Mouse (Mus musculus): Measurements from ENCODE around the gene Pdzd4. TPM values are rescaled to one million over a fixed set of nuclear protein-coding genes. Genes with fewer than 3 reads are reported as not detected.
A peak's percentile ranks its signal among the peaks of the same experiment; 100 is the strongest.

The Pdzd4 gene
- polyA plus RNA-seq, 1 experiment from 2014 or later, result 0.96 TPM

- WGBS, result 60% methylated on average over 9 of the region's 9 CpGs
Measured at GRCm38 (mm10) chrX:73767267-73767666, 57.5 kb downstream of the Pdzd4 start.

GRCm38 (mm10) chrX:73765311-73765710, 59.5 kb downstream of the Pdzd4 start:
- Histone ChIP-seq H3K27ac (ENCODE audit: low read length) (no peak overlapping the region), H3K4me2 (ENCODE audit: low read depth, low read length) (no peak overlapping the region), H3K4me3 (replicated peaks; ENCODE audit: low read length) (no peak overlapping the region), H3K4me1 (ENCODE audit: control insufficient read depth, insufficient read depth, low read length) (no peaks in the 10 kb centered on the region), H3K9me3 (replicated peaks; ENCODE audit: control insufficient read depth, low read length) (no peaks in the 10 kb centered on the region), H3K36me3 (ENCODE audit: control insufficient read depth, insufficient read depth, low read length) (no peaks in the 10 kb centered on the region), H3K9ac (ENCODE audit: low read length) (no peak overlapping the region), H3K27me3 (ENCODE audit: control insufficient read depth, insufficient read depth, low read length) (no peaks in the 10 kb centered on the region)
- WGBS, result 63% methylated on average over 1 of the region's 1 CpGs
- no peak for ATAC-seq (ENCODE audit: insufficient read depth, low FRiP score)

More at GRCm38 (mm10) chrX:73767267-73767666, 57.5 kb downstream of the Pdzd4 start:
- Histone ChIP-seq H3K27me3 (ENCODE audit: control insufficient read depth, insufficient read depth, low read length) (no peaks in the 10 kb centered on the region; the same call in 1 of the 2 replicates), H3K9me3 (replicated peaks; ENCODE audit: control insufficient read depth, low read length) (no peaks in the 10 kb centered on the region), H3K4me1 (ENCODE audit: control insufficient read depth, insufficient read depth, low read length) (no peaks in the 10 kb centered on the region), H3K4me3 (replicated peaks; ENCODE audit: low read length) (no peak overlapping the region), H3K36me3 (ENCODE audit: control insufficient read depth, insufficient read depth, low read length) (no peaks in the 10 kb centered on the region), H3K9ac (ENCODE audit: low read length) (no peak overlapping the region), H3K4me2 (ENCODE audit: low read depth, low read length) (no peak overlapping the region), H3K27ac (ENCODE audit: low read length) (no peak overlapping the region)
- 0 out of 2 replicates have a peak, but pooled peaks have one; percentile 15 for ATAC-seq (ENCODE audit: insufficient read depth, low FRiP score)

- Histone ChIP-seq H3K4me3 (replicated peaks; ENCODE audit: low read length) (no peak overlapping the region), H3K36me3 (ENCODE audit: control insufficient read depth, insufficient read depth, low read length) (no peaks in the 10 kb centered on the region), H3K27ac (ENCODE audit: low read length) (no peak overlapping the region), H3K9me3 (replicated peaks; ENCODE audit: control insufficient read depth, low read length) (no peaks in the 10 kb centered on the region), H3K4me2 (ENCODE audit: low read depth, low read length) (no peak overlapping the region), H3K4me1 (ENCODE audit: control insufficient read depth, insufficient read depth, low read length) (no peaks in the 10 kb centered on the region), H3K9ac (ENCODE audit: low read length) (no peak overlapping the region), H3K27me3 (ENCODE audit: control insufficient read depth, insufficient read depth, low read length) (no peaks in the 10 kb centered on the region)
- no peak for ATAC-seq (ENCODE audit: insufficient read depth, low FRiP score)
- 82% methylated on average over 13 of the region's 13 CpGs for WGBS
Measured at GRCm38 (mm10) chrX:73758611-73759290, 66.0 kb downstream of the Pdzd4 start.

GRCm38 (mm10) chrX:73756334-73757140, 68.2 kb downstream of the Pdzd4 start, which contains the start of gene Plxnb3:
Gene Plxnb3 (plus strand): TSS chrX:73757090.
- Histone ChIP-seq H3K27ac (ENCODE audit: low read length) (no peak within 1 kb of the TSS), H3K36me3 (ENCODE audit: control insufficient read depth, insufficient read depth, low read length) (no peaks in the 10 kb centered on the region), H3K9ac (ENCODE audit: low read length) (no peak within 1 kb of the TSS), H3K4me2 (ENCODE audit: low read depth, low read length) (no peak within 1 kb of the TSS), H3K9me3 (replicated peaks; ENCODE audit: control insufficient read depth, low read length) (no peaks in the 10 kb centered on the region), H3K27me3 (ENCODE audit: control insufficient read depth, insufficient read depth, low read length) (no peaks in the 10 kb centered on the region), H3K4me3 (replicated peaks; ENCODE audit: low read length) (no peak within 1 kb of the TSS), H3K4me1 (ENCODE audit: control insufficient read depth, insufficient read depth, low read length) (no peaks in the 10 kb centered on the region)
- 76% methylated on average over 5 of the region's 5 CpGs for WGBS
- ATAC-seq (ENCODE audit: insufficient read depth, low FRiP score), result no peak

GRCm38 (mm10) chrX:73748977-73749376, 75.8 kb downstream of the Pdzd4 start:
- Histone ChIP-seq H3K4me3 (replicated peaks; ENCODE audit: low read length) (no peak overlapping the region), H3K4me2 (ENCODE audit: low read depth, low read length) (no peak overlapping the region), H3K36me3 (ENCODE audit: control insufficient read depth, insufficient read depth, low read length) (no peaks in the 10 kb centered on the region), H3K27ac (ENCODE audit: low read length) (no peak overlapping the region), H3K27me3 (ENCODE audit: control insufficient read depth, insufficient read depth, low read length) (no peaks in the 10 kb centered on the region), H3K9ac (ENCODE audit: low read length) (no peak overlapping the region), H3K4me1 (ENCODE audit: control insufficient read depth, insufficient read depth, low read length) (no peaks in the 10 kb centered on the region), H3K9me3 (replicated peaks; ENCODE audit: control insufficient read depth, low read length) (no peaks in the 10 kb centered on the region)
- ATAC-seq (ENCODE audit: insufficient read depth, low FRiP score), result no peak
- 95% methylated on average over 1 of the region's 1 CpGs for WGBS

GRCm38 (mm10) chrX:73744774-73745481, 79.8 kb downstream of the Pdzd4 start:
- no peak overlapping the region for H3K27ac ChIP-seq (ENCODE audit: low read length)
- H3K4me2 ChIP-seq (ENCODE audit: low read depth, low read length), result no peak overlapping the region
- no peaks in the 10 kb centered on the region for H3K27me3 ChIP-seq (ENCODE audit: control insufficient read depth, insufficient read depth, low read length)
- H3K9me3 ChIP-seq (replicated peaks; ENCODE audit: control insufficient read depth, low read length), result no peaks in the 10 kb centered on the region
- no peaks in the 10 kb centered on the region for H3K4me1 ChIP-seq (ENCODE audit: control insufficient read depth, insufficient read depth, low read length)
- WGBS, result 58% methylated on average over 1 of the region's 1 CpGs
- H3K36me3 ChIP-seq (ENCODE audit: control insufficient read depth, insufficient read depth, low read length), result no peaks in the 10 kb centered on the region
- no peak overlapping the region for H3K4me3 ChIP-seq (replicated peaks; ENCODE audit: low read length)
- ATAC-seq (ENCODE audit: insufficient read depth, low FRiP score), result no peak
- H3K9ac ChIP-seq (ENCODE audit: low read length), result no peak overlapping the region

Other genes starting within 250 kb of the Pdzd4 start
- gene Dusp9, start 185.6 kb downstream of the Pdzd4 start, polyA plus RNA-seq (2015; fragmentation: Nextera tagmentation; extraction: Ambion mirVana), result 8.2 and 9.0 TPM in 2 replicates
- 22.4 and 24.4 TPM in 2 replicates for gene Pnck, start 164.9 kb downstream of the Pdzd4 start, polyA plus RNA-seq (2015; fragmentation: Nextera tagmentation; extraction: Ambion mirVana)
- 6.7 and 7.1 TPM in 2 replicates for gene Slc6a8, start 151.8 kb downstream of the Pdzd4 start, polyA plus RNA-seq (2015; fragmentation: Nextera tagmentation; extraction: Ambion mirVana)
- 290 and 308 TPM in 2 replicates for gene Bcap31, start 108.8 kb downstream of the Pdzd4 start, polyA plus RNA-seq (2015; fragmentation: Nextera tagmentation; extraction: Ambion mirVana)
- gene Abcd1, start 108.4 kb downstream of the Pdzd4 start, polyA plus RNA-seq (2015; fragmentation: Nextera tagmentation; extraction: Ambion mirVana), result 20.3 and 20.8 TPM in 2 replicates
- gene Plxnb3, start 67.9 kb downstream of the Pdzd4 start, polyA plus RNA-seq (2015; fragmentation: Nextera tagmentation; extraction: Ambion mirVana), result 0.77 and 1.1 TPM in 2 replicates
- 4.8 and 15.1 TPM in 2 replicates for gene Srpk3, start 50.6 kb downstream of the Pdzd4 start, polyA plus RNA-seq (2015; fragmentation: Nextera tagmentation; extraction: Ambion mirVana)
- gene Idh3g, start 38.1 kb downstream of the Pdzd4 start, polyA plus RNA-seq (2015; fragmentation: Nextera tagmentation; extraction: Ambion mirVana), result 197 and 209 TPM in 2 replicates
- gene Ssr4, start 37.9 kb downstream of the Pdzd4 start, polyA plus RNA-seq (2015; fragmentation: Nextera tagmentation; extraction: Ambion mirVana), result 248 and 275 TPM in 2 replicates
- 0.32 and 0.42 TPM in 2 replicates for gene Avpr2, start 67.1 kb upstream of the Pdzd4 start, polyA plus RNA-seq (2015; fragmentation: Nextera tagmentation; extraction: Ambion mirVana)
- gene L1cam, start 71.1 kb upstream of the Pdzd4 start, polyA plus RNA-seq (2015; fragmentation: Nextera tagmentation; extraction: Ambion mirVana), result 9.8 and 12.9 TPM in 2 replicates
- gene Arhgap4, start 96.9 kb upstream of the Pdzd4 start, polyA plus RNA-seq (2015; fragmentation: Nextera tagmentation; extraction: Ambion mirVana), result 4.7 and 5.7 TPM in 2 replicates
- gene Naa10, start 97.0 kb upstream of the Pdzd4 start, polyA plus RNA-seq (2015; fragmentation: Nextera tagmentation; extraction: Ambion mirVana), result 126 and 134 TPM in 2 replicates
- gene Renbp, start 105.9 kb upstream of the Pdzd4 start, polyA plus RNA-seq (2015; fragmentation: Nextera tagmentation; extraction: Ambion mirVana), result 63.3 and 65.5 TPM in 2 replicates
- 37.0 and 39.1 TPM in 2 replicates for gene Hcfc1, start 141.4 kb upstream of the Pdzd4 start, polyA plus RNA-seq (2015; fragmentation: Nextera tagmentation; extraction: Ambion mirVana)
- 63.0 and 66.8 TPM in 2 replicates for gene Irak1, start 198.9 kb upstream of the Pdzd4 start, polyA plus RNA-seq (2015; fragmentation: Nextera tagmentation; extraction: Ambion mirVana)